In the genomic region with DNA sequence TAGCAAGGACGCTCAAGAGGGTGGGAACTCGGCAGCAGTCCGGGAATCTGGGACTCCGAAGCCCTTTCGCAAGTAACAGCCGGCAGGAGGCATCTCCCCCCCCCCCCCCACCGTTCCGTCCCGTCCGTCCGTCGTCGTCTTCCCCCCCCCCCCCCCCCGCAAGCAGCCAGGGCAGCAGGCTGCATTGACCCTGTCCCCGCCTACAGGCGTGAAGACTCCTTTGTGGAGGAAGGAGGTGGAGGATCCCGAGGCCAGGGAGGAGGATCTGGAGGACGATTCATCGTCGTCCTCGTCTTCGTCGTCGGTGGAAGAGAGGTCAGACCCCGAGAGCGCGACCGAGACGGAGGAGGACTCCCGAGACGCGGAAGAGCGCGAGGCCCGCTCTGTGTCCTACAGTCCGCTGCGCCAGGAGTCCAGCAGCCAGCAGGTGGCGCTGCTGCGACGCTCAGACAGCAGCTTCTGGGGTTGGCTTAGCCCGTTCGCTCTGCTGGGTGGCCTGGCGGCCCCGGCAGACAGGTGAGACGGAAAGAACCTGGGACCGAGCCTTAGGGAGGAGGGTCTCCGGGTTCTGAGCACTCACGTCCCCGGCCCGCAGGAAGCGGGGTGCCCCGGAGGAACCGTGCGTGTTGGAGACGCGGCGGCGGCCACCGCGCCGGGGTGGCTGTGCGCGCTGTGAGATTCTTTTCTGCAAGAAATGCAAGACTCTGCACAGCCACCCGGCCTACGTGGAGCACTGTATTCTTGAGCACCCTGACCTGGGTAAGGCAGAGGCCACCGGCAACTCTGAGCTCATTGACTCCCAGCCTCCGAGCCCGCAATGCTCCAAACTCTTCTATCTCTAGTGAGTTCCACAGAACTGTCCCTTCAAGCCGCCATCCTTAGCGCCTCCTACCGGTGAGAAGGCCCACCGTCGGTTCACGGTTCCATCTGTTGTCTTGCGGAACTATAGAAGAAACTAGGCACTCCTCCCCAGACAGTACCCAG, we compare ENCODE assay signal across 8 mouse cellular contexts. TPM values are rescaled to one million over a fixed set of nuclear protein-coding genes. Genes with fewer than 3 reads are reported as not detected.
DNase-seq lines count a peak whose midpoint lies in the region; ATAC-seq and TF ChIP-seq lines count a peak whose summit lies in the region.

No protein-coding gene starts in this region.

- TF ChIP-seq CTCF in thymus, adult 2 months (IDR thresholded peaks at IDR 0.05; ENCODE audit: borderline replicate concordance, control insufficient read depth, extremely low read depth, insufficient read depth, low read length, poor library complexity) = peak; percentile 85

- H3K4me2 ChIP-seq in lung, embryonic 16.5 days (ENCODE audit: low read depth, low read length) = peak overlapping the region; percentile 95

- H3K9ac ChIP-seq in lung, embryonic 16.5 days (ENCODE audit: low read length) = peak overlapping the region; percentile 68

- no peaks in the 10 kb centered on the region for H3K9me3 ChIP-seq in hindbrain, embryonic 10.5 days
- no peaks in the 10 kb centered on the region for H3K9me3 ChIP-seq in lung, embryonic 16.5 days (ENCODE audit: control insufficient read depth, low read length)

- H3K27me3 ChIP-seq in hindbrain, embryonic 10.5 days (ENCODE audit: insufficient read depth, poor library complexity, severe bottlenecking) = peaks cover 63% of the 10 kb centered on the region
- H3K27me3 ChIP-seq in lung, embryonic 16.5 days (ENCODE audit: control insufficient read depth, insufficient read depth, low read depth, low read length) = peaks cover 41% of the 10 kb centered on the region
- 0 out of 2 replicates have a peak, but pooled peaks cover 4% of the 10 kb centered on the region for H3K27me3 ChIP-seq in thymus, adult 2 months (ENCODE audit: control insufficient read depth, insufficient read depth, low read length)

- H3K4me1 ChIP-seq in hindbrain, embryonic 10.5 days (replicated peaks) = peaks cover 44% of the 10 kb centered on the region
- peaks cover 10% of the 10 kb centered on the region; the same call in 1 of the 2 replicates for H3K4me1 ChIP-seq in lung, embryonic 16.5 days (replicated peaks; ENCODE audit: control insufficient read depth, insufficient read depth, low read length)
- H3K4me1 ChIP-seq in thymus, adult 2 months (replicated peaks; ENCODE audit: control insufficient read depth, insufficient read depth, low read length) = peaks cover 10% of the 10 kb centered on the region

- H3K4me3 ChIP-seq in hindbrain, embryonic 10.5 days = peak overlapping the region; percentile 70
- peak overlapping the region; percentile 68 for H3K4me3 ChIP-seq in lung, embryonic 16.5 days (ENCODE audit: low read length)
- H3K4me3 ChIP-seq in thymus, adult 2 months (ENCODE audit: control insufficient read depth, insufficient read depth, low read length) = peak overlapping the region; percentile 59

- no peak for TF ChIP-seq POLR2A in thymus, adult 2 months (IDR thresholded peaks at IDR 0.05; ENCODE audit: control insufficient read depth, extremely low read depth, insufficient read depth, low read length, poor library complexity)

- WGBS in hindbrain, embryonic 10.5 days = under 1% methylated on average over 65 of the region's 75 CpGs
- WGBS in lung, embryonic 16.5 days = under 1% methylated on average over 63 of the region's 75 CpGs
- under 1% methylated on average over 69 of the region's 75 CpGs for WGBS in thymus, adult 2 months

- H3K36me3 ChIP-seq in hindbrain, embryonic 10.5 days = no peaks in the 10 kb centered on the region
- no peaks in the 10 kb centered on the region for H3K36me3 ChIP-seq in lung, embryonic 16.5 days (ENCODE audit: control insufficient read depth, insufficient read depth, low read length)
- H3K36me3 ChIP-seq in thymus, adult 2 months (ENCODE audit: control insufficient read depth, insufficient read depth, low read length) = no peaks in the 10 kb centered on the region

- ATAC-seq in lung, embryonic 16.5 days (ENCODE audit: low read depth) = peak; percentile 96

- peak overlapping the region; percentile 82 for H3K27ac ChIP-seq in hindbrain, embryonic 10.5 days
- H3K27ac ChIP-seq in lung, embryonic 16.5 days (ENCODE audit: low read length) = no peak overlapping the region
- no peak overlapping the region for H3K27ac ChIP-seq in thymus, adult 2 months (ENCODE audit: control insufficient read depth, insufficient read depth, low read length)

- DNase-seq in NIH3T3 (ENCODE audit: low read depth) = peak; percentile 98
- peak; percentile 90 for DNase-seq in cerebellum, adult 9-10 months
- peak; percentile 46 to 88 for DNase-seq in frontal cortex, adult 2 months (ENCODE audit: extremely low spot score in 1 of 2, low spot score in 1 of 2)
- DNase-seq in hindbrain, embryonic 10.5 days (ENCODE audit: low spot score) = peak; percentile 90
- peak; percentile 83 for DNase-seq in layer of hippocampus, adult 9-10 months (ENCODE audit: low spot score)
- DNase-seq in ovary, adult 18-20 months (ENCODE audit: low spot score) = peak; percentile 60
- peak; percentile 90 for DNase-seq in thymus, adult 2 months

RNA-seq across cellular contexts. Expression of a gene that starts 2.9 kb away (rescaled TPM):
- 0.60 and 0.80 TPM in 2 replicates for polyA plus RNA-seq in frontal cortex, adult 2 months (2012; rRNA removed)
- 0.97 TPM in 1 of 2 replicates, not detected in the other for polyA plus RNA-seq in hindbrain, embryonic 10.5 days (2016; fragmentation: Nextera tagmentation; extraction: Ambion mirVana)
- polyA plus RNA-seq in lung, embryonic 16.5 days (2015; fragmentation: Nextera tagmentation; extraction: Ambion mirVana) = 0.39 TPM in 1 of 2 replicates, not detected in the other
- polyA plus RNA-seq in thymus, adult 2 months (2012; rRNA removed) = 1.9 and 2.0 TPM in 2 replicates

RNA-seq across cellular contexts. Expression of a gene that starts 11.1 kb away (rescaled TPM):
- polyA plus RNA-seq in frontal cortex, adult 2 months (2012; rRNA removed) = 0.04 TPM in 1 of 2 replicates, not detected in the other
- polyA plus RNA-seq in hindbrain, embryonic 10.5 days (2016; fragmentation: Nextera tagmentation; extraction: Ambion mirVana) = 0.27 and 0.39 TPM in 2 replicates
- 0.53 and 0.82 TPM in 2 replicates for polyA plus RNA-seq in lung, embryonic 16.5 days (2015; fragmentation: Nextera tagmentation; extraction: Ambion mirVana)
- polyA plus RNA-seq in thymus, adult 2 months (2012; rRNA removed) = 0.10 and 0.12 TPM in 2 replicates

RNA-seq across cellular contexts. Expression of a gene that starts 22.5 kb away (rescaled TPM):
- polyA plus RNA-seq in frontal cortex, adult 2 months (2012; rRNA removed) = 3.6 and 3.9 TPM in 2 replicates
- polyA plus RNA-seq in hindbrain, embryonic 10.5 days (2016; fragmentation: Nextera tagmentation; extraction: Ambion mirVana) = 1.1 and 1.3 TPM in 2 replicates
- 1.7 and 1.8 TPM in 2 replicates for polyA plus RNA-seq in lung, embryonic 16.5 days (2015; fragmentation: Nextera tagmentation; extraction: Ambion mirVana)
- polyA plus RNA-seq in thymus, adult 2 months (2012; rRNA removed) = 6.0 and 8.2 TPM in 2 replicates

RNA-seq across cellular contexts. Expression of a gene that starts 31.4 kb away (rescaled TPM):
- 341 and 351 TPM in 2 replicates for polyA plus RNA-seq in frontal cortex, adult 2 months (2012; rRNA removed)
- polyA plus RNA-seq in hindbrain, embryonic 10.5 days (2016; fragmentation: Nextera tagmentation; extraction: Ambion mirVana) = 4.3 and 11.1 TPM in 2 replicates
- polyA plus RNA-seq in lung, embryonic 16.5 days (2015; fragmentation: Nextera tagmentation; extraction: Ambion mirVana) = 0.41 and 0.62 TPM in 2 replicates
- polyA plus RNA-seq in thymus, adult 2 months (2012; rRNA removed) = 1.2 and 5.3 TPM in 2 replicates

RNA-seq across cellular contexts. Expression of a gene that starts 32.5 kb away (rescaled TPM):
- polyA plus RNA-seq in frontal cortex, adult 2 months (2012; rRNA removed) = 70.8 and 70.9 TPM in 2 replicates
- polyA plus RNA-seq in hindbrain, embryonic 10.5 days (2016; fragmentation: Nextera tagmentation; extraction: Ambion mirVana) = 9.2 and 11.3 TPM in 2 replicates
- polyA plus RNA-seq in lung, embryonic 16.5 days (2015; fragmentation: Nextera tagmentation; extraction: Ambion mirVana) = 12.3 and 13.9 TPM in 2 replicates
- 17.1 and 20.0 TPM in 2 replicates for polyA plus RNA-seq in thymus, adult 2 months (2012; rRNA removed)
